Mouse (Mus musculus) hindbrain, embryonic 12.5 days (tissue): ENCODE measurements around the gene Tubb2a. TPM values are rescaled to one million over a fixed set of nuclear protein-coding genes. Genes with fewer than 3 reads are reported as not detected.

Experiments
- ATAC-seq: fragments of 200-750 bp; cut with Nextera tagmentation; 2 replicates; pipeline ENCODE4 v1.8.0; 2017; ENCODE audit warnings: moderate TSS enrichment; ENCODE audit not compliant: low FRiP score
- H3K27ac ChIP-seq: fragments of 300-500 bp; sonication (generic); 2 replicates; pipeline ENCODE4 v1.5.1; 2016; ENCODE audit warnings: mild to moderate bottlenecking
- H3K27me3 ChIP-seq: fragments of 300-500 bp; sonication (generic); 2 replicates; pipeline ENCODE4 v1.6.1; 2016; ENCODE audit warnings: mild to moderate bottlenecking
- H3K36me3 ChIP-seq: fragments of 300-500 bp; sonication (generic); 2 replicates; pipeline ENCODE4 v1.6.1; 2016; ENCODE audit warnings: mild to moderate bottlenecking
- H3K4me1 ChIP-seq: fragments of 300-500 bp; sonication (generic); 2 replicates; pipeline ENCODE4 v1.6.1; 2016
- H3K4me2 ChIP-seq: fragments of 300-500 bp; sonication (generic); replicated peaks from 2 replicates; pipeline ENCODE4 v1.6.1; 2016; ENCODE audit warnings: mild to moderate bottlenecking
- H3K4me3 ChIP-seq: fragments of 300-500 bp; sonication (generic); 2 replicates; pipeline ENCODE4 v1.5.1; 2016; ENCODE audit warnings: mild to moderate bottlenecking
- H3K9ac ChIP-seq: fragments of 300-500 bp; sonication (generic); 2 replicates; pipeline ENCODE4 v1.6.1; 2016; ENCODE audit warnings: mild to moderate bottlenecking, moderate library complexity
- H3K9me3 ChIP-seq: fragments of 300-500 bp; sonication (generic); replicated peaks from 2 replicates; pipeline ENCODE4 v1.6.1; 2016; ENCODE audit warnings: mild to moderate bottlenecking
- WGBS: fragments of 180-500 bp; shearing (Covaris S2); methylation state at CpG from one replicate; pipeline ENCODE4 v1.1.7; 2016; 5-methylcytosine and 5-hydroxymethylcytosine counted together
- polyA plus RNA-seq: library from polyadenylated mRNA; unstranded; fragments of >200 nt; fragmentation: Nextera tagmentation; extraction: Ambion mirVana; gene quantifications from 2 replicates; pipeline ENCODE4 v1.2.1, GENCODE M21; 2016

Gene Tubb2a
- polyA plus RNA-seq, 1 experiment from 2014 or later: 785 TPM

- ATAC-seq: no peak
- Histone ChIP-seq H3K27ac (no peak overlapping the region), H3K4me2 (no peak overlapping the region), H3K36me3 (peaks cover 11% of the 10 kb centered on the region), H3K4me1 (peaks cover 30% of the 10 kb centered on the region), H3K9me3 (no peaks in the 10 kb centered on the region), H3K9ac (no peak overlapping the region), H3K27me3 (no peaks in the 10 kb centered on the region), H3K4me3 (no peak overlapping the region)
- WGBS: 44% methylated on average over 4 of the region's 4 CpGs
These were observed 7.5 kb downstream of the Tubb2a start for GRCm38 (mm10) chr13:34070296-34070695.

DNA sequence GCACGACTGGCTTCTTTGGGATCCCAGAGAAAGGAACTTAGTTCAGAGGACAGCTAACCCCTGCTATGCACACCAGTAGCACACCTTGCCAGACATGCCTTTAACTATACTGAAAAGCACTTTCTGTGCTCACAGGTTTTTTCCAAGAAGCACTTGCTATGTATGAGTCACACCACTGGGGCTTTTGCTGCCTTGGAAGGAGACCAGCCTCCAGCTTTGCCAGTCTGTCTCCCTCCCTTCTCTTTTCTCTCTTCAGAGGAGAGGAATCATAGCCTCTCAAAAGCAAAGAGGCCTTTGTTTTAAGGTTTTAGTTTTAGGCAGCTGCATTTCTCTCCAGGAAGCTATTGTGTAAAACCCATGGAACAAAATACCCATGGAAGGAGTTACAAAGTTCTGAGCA is 11.5 kb downstream of the Tubb2a start:
- no peak for ATAC-seq
- H3K4me2 ChIP-seq: no peak overlapping the region
- H3K9ac ChIP-seq: no peak overlapping the region
- H3K27ac ChIP-seq: no peak overlapping the region
- no peaks in the 10 kb centered on the region for H3K9me3 ChIP-seq
- H3K4me1 ChIP-seq: peaks cover 17% of the 10 kb centered on the region
- WGBS: 59% methylated on average over 1 of the region's 1 CpGs
- H3K36me3 ChIP-seq: 0 out of 2 replicates have a peak, but pooled peaks cover 10% of the 10 kb centered on the region
- H3K27me3 ChIP-seq: no peaks in the 10 kb centered on the region
- no peak overlapping the region for H3K4me3 ChIP-seq

DNA sequence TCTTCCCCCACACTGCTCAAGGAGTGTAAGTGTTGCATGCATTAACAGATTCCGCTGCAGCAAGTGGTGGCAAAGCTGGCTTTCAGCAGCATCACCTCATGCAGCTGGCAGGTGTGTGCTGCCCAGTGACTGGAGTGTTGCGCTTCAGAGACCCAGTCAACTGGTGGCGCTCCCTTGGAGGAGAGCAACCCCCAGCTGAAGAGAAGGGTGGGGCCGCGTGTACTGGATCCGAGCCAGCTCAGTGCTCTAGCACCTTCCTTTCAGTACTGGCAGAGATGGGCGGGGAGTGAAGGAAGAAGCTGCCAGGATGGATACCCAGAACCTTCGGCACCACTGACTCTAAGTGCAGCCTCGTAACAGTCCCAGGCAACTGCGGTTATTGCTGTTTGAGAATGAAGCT is 15.3 kb downstream of the Tubb2a start:
- Histone ChIP-seq H3K36me3 (peaks cover 19% of the 10 kb centered on the region; the same call in 1 of the 2 replicates), H3K4me2 (no peak overlapping the region), H3K4me1 (no peaks in the 10 kb centered on the region), H3K4me3 (no peak overlapping the region), H3K9ac (no peak overlapping the region), H3K27me3 (no peaks in the 10 kb centered on the region), H3K27ac (no peak overlapping the region), H3K9me3 (no peaks in the 10 kb centered on the region)
- 88% methylated on average over 10 of the region's 10 CpGs for WGBS
- no peak for ATAC-seq

- peaks cover 29% of the 10 kb centered on the region for H3K36me3 ChIP-seq
- no peaks in the 10 kb centered on the region for H3K27me3 ChIP-seq
- H3K4me2 ChIP-seq: no peak overlapping the region
- ATAC-seq: no peak
- H3K9ac ChIP-seq: no peak overlapping the region
- H3K4me3 ChIP-seq: no peak overlapping the region
- 0 out of 2 replicates have a peak, but pooled peaks cover 3% of the 10 kb centered on the region for H3K9me3 ChIP-seq
- no peaks in the 10 kb centered on the region for H3K4me1 ChIP-seq
- 91% methylated on average over 9 of the region's 9 CpGs for WGBS
- no peak overlapping the region for H3K27ac ChIP-seq
These were observed 17.7 kb downstream of the Tubb2a start for GRCm38 (mm10) chr13:34060061-34060460.

DNA sequence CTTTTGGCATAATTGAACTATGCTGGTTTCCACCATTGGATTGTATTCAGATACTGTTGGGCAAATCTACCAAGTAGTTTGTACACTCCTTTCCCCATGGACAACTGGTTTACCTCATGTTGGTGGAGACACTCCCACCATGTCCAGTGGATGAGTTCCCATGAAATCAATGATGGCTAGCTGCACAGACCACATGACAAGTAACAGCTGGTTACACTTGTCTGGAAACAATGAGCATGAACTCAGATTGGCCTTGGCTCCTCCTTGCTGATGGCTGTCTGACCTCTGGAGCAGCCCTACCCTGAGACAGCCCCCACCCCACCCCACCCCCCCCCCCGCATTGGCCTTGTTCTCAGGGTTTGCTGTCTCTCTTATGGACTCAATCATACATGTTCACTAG is 20.6 kb downstream of the Tubb2a start:
- no peaks in the 10 kb centered on the region for H3K4me1 ChIP-seq
- H3K27ac ChIP-seq: no peak overlapping the region
- H3K4me3 ChIP-seq: no peak overlapping the region
- no peaks in the 10 kb centered on the region for H3K27me3 ChIP-seq
- ATAC-seq: no peak
- WGBS: 85% methylated on average over 1 of the region's 1 CpGs
- H3K9me3 ChIP-seq: 0 out of 2 replicates have a peak, but pooled peaks cover 3% of the 10 kb centered on the region
- H3K9ac ChIP-seq: no peak overlapping the region
- peaks cover 33% of the 10 kb centered on the region for H3K36me3 ChIP-seq
- no peak overlapping the region for H3K4me2 ChIP-seq

DNA sequence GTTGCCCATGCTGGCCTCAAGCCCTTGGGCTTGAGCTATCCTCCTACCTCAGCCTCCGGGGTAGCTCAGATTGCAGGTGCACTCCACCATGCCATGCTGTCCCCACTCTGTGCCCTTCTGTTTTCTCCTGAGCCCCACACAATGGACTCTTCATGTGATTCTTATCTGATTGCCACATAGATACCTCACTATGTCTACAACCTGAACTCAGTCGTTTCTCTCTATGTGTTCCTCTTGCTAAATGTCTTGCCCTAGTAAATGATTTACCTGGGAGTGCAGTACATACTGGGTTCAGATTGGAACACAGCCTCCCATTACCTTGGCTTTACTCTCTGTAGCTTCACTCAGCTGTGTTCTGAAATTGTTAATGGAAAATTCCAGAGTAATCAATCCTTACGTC is 22.8 kb downstream of the Tubb2a start:
- Histone ChIP-seq H3K36me3 (peaks cover 37% of the 10 kb centered on the region), H3K9ac (no peak overlapping the region), H3K4me3 (no peak overlapping the region), H3K4me2 (no peak overlapping the region), H3K27ac (no peak overlapping the region), H3K9me3 (0 out of 2 replicates have a peak, but pooled peaks cover 3% of the 10 kb centered on the region), H3K27me3 (no peaks in the 10 kb centered on the region), H3K4me1 (no peaks in the 10 kb centered on the region)
- ATAC-seq: no peak
- 88% methylated on average over 3 of the region's 3 CpGs for WGBS

- Histone ChIP-seq H3K4me1 (no peaks in the 10 kb centered on the region), H3K9ac (no peak overlapping the region), H3K9me3 (0 out of 2 replicates have a peak, but pooled peaks cover 3% of the 10 kb centered on the region), H3K4me3 (no peak overlapping the region), H3K4me2 (no peak overlapping the region), H3K36me3 (peaks cover 37% of the 10 kb centered on the region), H3K27ac (no peak overlapping the region), H3K27me3 (no peaks in the 10 kb centered on the region)
- WGBS: 68% methylated on average over 4 of the region's 4 CpGs
- no peak for ATAC-seq
These were observed 23.4 kb downstream of the Tubb2a start for GRCm38 (mm10) chr13:34054391-34054790.

GRCm38 (mm10) chr13:34053673-34054282 is 24.0 kb downstream of the Tubb2a start:
- H3K9ac ChIP-seq: no peak overlapping the region
- H3K36me3 ChIP-seq: peaks cover 34% of the 10 kb centered on the region
- 79% methylated on average over 13 of the region's 13 CpGs for WGBS
- no peak overlapping the region for H3K4me3 ChIP-seq
- ATAC-seq: no peak
- H3K27ac ChIP-seq: no peak overlapping the region
- 0 out of 2 replicates have a peak, but pooled peaks cover 3% of the 10 kb centered on the region for H3K9me3 ChIP-seq
- H3K4me1 ChIP-seq: no peaks in the 10 kb centered on the region
- H3K4me2 ChIP-seq: no peak overlapping the region
- H3K27me3 ChIP-seq: no peaks in the 10 kb centered on the region

GRCm38 (mm10) chr13:34051692-34052091 is 26.1 kb downstream of the Tubb2a start:
- no peak for ATAC-seq
- peaks cover 37% of the 10 kb centered on the region for H3K36me3 ChIP-seq
- WGBS: 94% methylated on average over 3 of the region's 3 CpGs

DNA sequence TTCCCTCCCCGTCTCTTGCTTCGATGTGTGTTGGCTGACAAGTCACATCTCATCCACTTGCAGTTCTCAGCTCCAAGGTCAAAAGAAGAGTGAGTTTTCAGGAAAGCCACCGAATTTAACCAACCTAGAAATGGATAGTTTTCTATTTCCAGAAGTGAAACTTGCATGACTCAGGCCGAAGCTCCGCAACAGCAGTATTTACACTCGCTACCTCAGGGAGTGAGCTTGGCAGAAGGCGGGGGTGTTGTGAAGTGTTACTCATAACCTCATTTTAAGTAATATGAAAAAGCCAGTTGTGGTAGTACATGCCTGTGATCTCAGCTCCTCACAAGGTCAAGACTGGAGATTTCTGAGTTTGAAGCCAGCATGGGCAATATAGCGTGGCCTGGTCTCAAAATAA is 27.3 kb downstream of the Tubb2a start:
- H3K27ac ChIP-seq: no peak overlapping the region
- 95% methylated on average over 8 of the region's 8 CpGs for WGBS
- no peaks in the 10 kb centered on the region for H3K27me3 ChIP-seq
- no peak overlapping the region for H3K9ac ChIP-seq
- no peaks in the 10 kb centered on the region for H3K4me1 ChIP-seq
- ATAC-seq: no peak
- no peaks in the 10 kb centered on the region for H3K9me3 ChIP-seq
- H3K36me3 ChIP-seq: peaks cover 31% of the 10 kb centered on the region
- H3K4me2 ChIP-seq: no peak overlapping the region
- no peak overlapping the region for H3K4me3 ChIP-seq

More at GRCm38 (mm10) chr13:34051692-34052091, 26.1 kb downstream of the Tubb2a start:
- H3K27ac ChIP-seq: no peak overlapping the region
- H3K27me3 ChIP-seq: no peaks in the 10 kb centered on the region
- H3K9ac ChIP-seq: no peak overlapping the region
- no peak overlapping the region for H3K4me2 ChIP-seq
- no peaks in the 10 kb centered on the region for H3K4me1 ChIP-seq
- H3K4me3 ChIP-seq: no peak overlapping the region
- 0 out of 2 replicates have a peak, but pooled peaks cover 3% of the 10 kb centered on the region for H3K9me3 ChIP-seq

DNA sequence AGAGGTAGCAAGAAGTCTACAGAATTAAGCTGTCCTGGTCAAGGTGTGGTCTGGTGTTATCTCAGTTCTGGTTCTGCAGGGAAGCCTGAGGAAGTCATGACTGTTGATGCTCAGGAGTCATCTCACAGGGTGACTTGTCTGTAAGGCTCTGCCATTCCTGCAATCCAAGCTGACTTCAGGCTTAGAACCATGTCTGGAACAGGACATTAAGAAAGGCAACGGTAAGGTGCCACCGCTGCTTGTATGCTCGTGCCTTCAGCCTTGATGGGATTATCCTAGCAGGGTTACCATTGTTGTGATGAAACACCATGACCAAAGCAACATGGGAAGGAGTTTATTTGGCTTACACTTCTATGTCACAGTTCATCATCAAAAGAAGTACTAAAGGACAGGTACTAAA is 30.3 kb downstream of the Tubb2a start:
- Histone ChIP-seq H3K9ac (no peak overlapping the region), H3K4me2 (no peak overlapping the region), H3K4me1 (no peaks in the 10 kb centered on the region), H3K36me3 (peaks cover 24% of the 10 kb centered on the region), H3K27me3 (no peaks in the 10 kb centered on the region), H3K9me3 (no peaks in the 10 kb centered on the region), H3K4me3 (no peak overlapping the region), H3K27ac (no peak overlapping the region)
- 88% methylated on average over 3 of the region's 3 CpGs for WGBS
- ATAC-seq: no peak

- ATAC-seq: peak; percentile 88
- no peak overlapping the region for H3K27ac ChIP-seq
- H3K27me3 ChIP-seq: no peaks in the 10 kb centered on the region
- no peak overlapping the region for H3K9ac ChIP-seq
- H3K4me2 ChIP-seq: no peak overlapping the region
- H3K36me3 ChIP-seq: peaks cover 20% of the 10 kb centered on the region; the same call in 1 of the 2 replicates
- no peaks in the 10 kb centered on the region for H3K4me1 ChIP-seq
- H3K4me3 ChIP-seq: no peak overlapping the region
- 42% methylated on average over 11 of the region's 11 CpGs for WGBS
- H3K9me3 ChIP-seq: no peaks in the 10 kb centered on the region
These were observed 31.3 kb downstream of the Tubb2a start for GRCm38 (mm10) chr13:34046421-34047012.
